Mouse (Mus musculus): ENCODE measurements at regions not wholly inside any gene's neighbourhood (a gene's known extent, or its start where the extent isn't known, plus 50 kb on each side); places are given as distances from the start of the nearest gene placed in this dataset.

DNA sequence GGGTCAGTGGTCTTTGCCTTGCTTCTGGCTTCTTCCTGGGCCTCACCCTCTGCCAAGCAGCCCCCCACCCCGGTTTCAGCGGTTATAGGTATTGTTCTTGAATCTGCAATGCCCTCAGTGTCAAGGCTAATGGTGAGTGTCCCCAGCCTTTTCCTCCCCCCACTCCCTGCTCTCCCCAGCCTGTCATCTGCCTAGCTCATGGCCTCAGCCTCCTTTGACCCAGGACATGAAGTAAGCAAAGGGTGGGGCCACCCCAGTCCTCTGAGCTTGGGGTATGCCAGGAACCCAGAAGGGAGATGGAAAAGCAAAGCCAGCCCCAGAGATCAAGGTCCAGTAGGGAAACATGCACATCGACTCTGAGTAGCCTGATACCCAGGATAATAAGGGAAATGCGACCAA is 76.5 kb upstream of the Rxra start:
- TF ChIP-seq CTCF (IDR thresholded peaks at IDR 0.05; ENCODE audit: borderline replicate concordance, insufficient read depth, low read depth, low read length) = no peak
- TF ChIP-seq POLR2A (IDR thresholded peaks at IDR 0.05; ENCODE audit: borderline replicate concordance, insufficient read depth, low read length) = no peak
